Mouse (Mus musculus): ENCODE measurements around the gene Pdk1.

DNA sequence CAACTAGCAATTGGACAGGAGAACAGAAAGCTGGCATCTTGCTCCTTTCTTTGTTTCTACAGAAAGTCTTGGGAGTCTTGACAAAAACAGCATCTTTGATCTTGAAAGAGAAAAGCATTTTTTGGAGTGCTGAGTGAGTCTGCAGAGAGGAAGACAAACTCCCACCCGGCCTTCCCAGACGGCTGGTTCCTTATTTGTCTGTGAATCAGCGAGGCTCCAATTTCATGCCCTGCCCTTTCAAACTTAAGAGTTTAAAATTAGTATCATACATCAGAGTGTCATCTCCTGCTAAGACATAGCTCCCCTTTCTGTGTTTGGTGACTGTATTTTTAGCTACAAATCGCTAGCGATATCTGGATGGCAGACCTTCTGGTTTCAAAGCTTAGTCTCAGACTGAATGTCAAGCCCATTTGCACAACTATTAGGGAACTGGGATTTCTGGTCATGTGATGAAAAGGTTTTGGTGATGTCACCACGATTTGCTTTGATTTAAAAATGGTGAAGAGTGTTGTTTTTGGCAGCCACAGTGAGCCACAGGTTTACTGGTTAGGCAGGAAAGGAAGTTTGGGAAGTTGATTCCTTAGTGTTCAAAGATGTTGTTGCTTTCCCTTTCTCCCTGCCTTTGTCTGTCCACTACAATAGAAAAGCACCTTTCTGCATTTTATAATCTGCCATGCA is 65.8 kb downstream of the Pdk1 start:
- TF ChIP-seq CTCF (IDR thresholded peaks at IDR 0.05), result no peak
- TF ChIP-seq EP300 (IDR thresholded peaks at IDR 0.05; ENCODE audit: insufficient read depth, low read depth, low read length), result no peak
- TF ChIP-seq POLR2A (IDR thresholded peaks at IDR 0.05; ENCODE audit: insufficient read depth, low read depth, low read length), result no peak

All from heart, adult 2 months (tissue).